Mouse (Mus musculus): Measurements from ENCODE around the gene Nsmce3. TPM values are rescaled to one million over a fixed set of nuclear protein-coding genes. Genes with fewer than 3 reads are reported as not detected.

Gene Nsmce3
- 6.4 and 6.9 TPM in 2 replicates for polyA plus RNA-seq (2015; fragmentation: Nextera tagmentation; extraction: Ambion mirVana)

DNA sequence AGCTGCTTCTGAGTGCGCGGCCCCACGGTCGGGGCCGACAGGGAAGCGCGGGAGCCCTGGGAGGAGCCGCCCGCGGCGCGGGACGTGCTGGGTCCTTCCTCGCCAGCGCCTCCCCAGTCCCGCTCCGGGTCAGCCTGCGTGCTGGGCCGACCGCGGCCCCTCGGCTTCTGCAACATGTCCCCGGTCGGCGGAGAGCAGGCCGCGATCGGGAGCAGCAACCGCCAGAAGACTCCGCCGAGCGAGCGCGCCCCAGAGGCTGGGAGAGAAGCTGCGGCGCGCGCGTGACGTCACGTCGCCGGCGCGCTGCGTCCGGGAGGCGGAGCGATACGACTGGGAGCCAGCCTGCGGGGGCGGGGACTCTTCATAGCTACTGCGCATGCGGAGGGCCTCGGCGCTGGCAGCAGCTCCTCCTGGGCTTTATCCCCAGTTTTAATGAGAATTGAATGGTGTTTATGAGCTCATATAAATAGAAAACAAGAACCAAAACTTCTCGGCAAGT is at the start of gene Nsmce3:
Gene Nsmce3, minus strand, starts transcription at position 255 of the 499 bp plus-strand sequence.
- Histone ChIP-seq H3K27me3 (replicated peaks; ENCODE audit: control insufficient read depth, insufficient read depth, low read length) (no peaks in the 10 kb centered on the region), H3K9ac (ENCODE audit: low read depth, low read length) (peak within 1 kb of the TSS; percentile 92), H3K36me3 (ENCODE audit: control insufficient read depth, insufficient read depth) (no peaks in the 10 kb centered on the region), H3K4me1 (replicated peaks; ENCODE audit: control insufficient read depth, insufficient read depth, low read length) (0 out of 2 replicates have a peak, but pooled peaks cover 3% of the 10 kb centered on the region), H3K27ac (ENCODE audit: low read depth, low read length) (peak within 1 kb of the TSS; percentile 96), H3K4me3 (ENCODE audit: low read depth, low read length) (peak within 1 kb of the TSS; percentile 92), H3K4me2 (replicated peaks; ENCODE audit: low read depth) (peak within 1 kb of the TSS; percentile 74), H3K9me3 (ENCODE audit: control insufficient read depth) (no peaks in the 10 kb centered on the region)
- peak; percentile 58 for TF ChIP-seq CTCF (IDR thresholded peaks at IDR 0.05; ENCODE audit: low read depth)
- under 1% methylated on average over 56 of the region's 57 CpGs for WGBS
- ATAC-seq: peak; percentile 98

DNA sequence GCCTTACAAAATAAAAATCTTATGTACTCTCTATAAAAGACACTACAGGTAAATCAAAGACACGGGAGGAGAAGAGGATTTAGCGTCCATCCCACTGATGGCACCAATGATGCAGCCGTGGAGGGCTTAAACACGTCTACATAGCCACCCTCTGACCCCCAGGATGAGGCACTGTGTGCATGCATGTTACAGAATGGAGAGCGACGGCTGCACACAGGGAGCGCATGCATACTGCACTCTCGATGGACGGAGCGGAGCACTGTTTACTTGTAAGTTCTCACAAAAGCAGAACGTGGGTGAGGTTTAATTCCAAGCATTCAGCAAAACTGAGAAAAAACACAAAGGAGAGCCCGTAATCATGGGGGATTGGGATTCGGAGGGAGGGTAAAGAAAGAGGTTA is 48.4 kb upstream of the Nsmce3 start:
- Histone ChIP-seq H3K4me2 (replicated peaks; ENCODE audit: low read depth) (no peak overlapping the region), H3K4me1 (replicated peaks; ENCODE audit: control insufficient read depth, insufficient read depth, low read length) (no peaks in the 10 kb centered on the region), H3K36me3 (ENCODE audit: control insufficient read depth, insufficient read depth) (no peaks in the 10 kb centered on the region), H3K9me3 (ENCODE audit: control insufficient read depth) (no peaks in the 10 kb centered on the region), H3K9ac (ENCODE audit: low read depth, low read length) (no peak overlapping the region), H3K27ac (ENCODE audit: low read depth, low read length) (no peak overlapping the region), H3K4me3 (ENCODE audit: low read depth, low read length) (no peak overlapping the region), H3K27me3 (replicated peaks; ENCODE audit: control insufficient read depth, insufficient read depth, low read length) (no peaks in the 10 kb centered on the region)
- no peak for ATAC-seq
- TF ChIP-seq CTCF (IDR thresholded peaks at IDR 0.05; ENCODE audit: low read depth): no peak
- 78% methylated on average over 13 of the region's 13 CpGs for WGBS

GRCm38 (mm10) chr7:64920735-64921134 is 47.9 kb upstream of the Nsmce3 start:
- no peak overlapping the region for H3K9ac ChIP-seq (ENCODE audit: low read depth, low read length)
- H3K27ac ChIP-seq (ENCODE audit: low read depth, low read length): no peak overlapping the region
- no peak overlapping the region for H3K4me3 ChIP-seq (ENCODE audit: low read depth, low read length)
- no peaks in the 10 kb centered on the region for H3K4me1 ChIP-seq (replicated peaks; ENCODE audit: control insufficient read depth, insufficient read depth, low read length)
- no peak for ATAC-seq
- no peak for TF ChIP-seq CTCF (IDR thresholded peaks at IDR 0.05; ENCODE audit: low read depth)
- H3K4me2 ChIP-seq (replicated peaks; ENCODE audit: low read depth): no peak overlapping the region
- H3K27me3 ChIP-seq (replicated peaks; ENCODE audit: control insufficient read depth, insufficient read depth, low read length): no peaks in the 10 kb centered on the region
- 87% methylated on average over 5 of the region's 5 CpGs for WGBS
- no peaks in the 10 kb centered on the region for H3K9me3 ChIP-seq (ENCODE audit: control insufficient read depth)
- no peaks in the 10 kb centered on the region for H3K36me3 ChIP-seq (ENCODE audit: control insufficient read depth, insufficient read depth)

GRCm38 (mm10) chr7:64916654-64917053 is 43.9 kb upstream of the Nsmce3 start:
- Histone ChIP-seq H3K27me3 (replicated peaks; ENCODE audit: control insufficient read depth, insufficient read depth, low read length) (no peaks in the 10 kb centered on the region), H3K27ac (ENCODE audit: low read depth, low read length) (no peak overlapping the region), H3K4me3 (ENCODE audit: low read depth, low read length) (no peak overlapping the region), H3K4me2 (replicated peaks; ENCODE audit: low read depth) (no peak overlapping the region), H3K4me1 (replicated peaks; ENCODE audit: control insufficient read depth, insufficient read depth, low read length) (no peaks in the 10 kb centered on the region), H3K36me3 (ENCODE audit: control insufficient read depth, insufficient read depth) (no peaks in the 10 kb centered on the region), H3K9ac (ENCODE audit: low read depth, low read length) (no peak overlapping the region), H3K9me3 (ENCODE audit: control insufficient read depth) (no peaks in the 10 kb centered on the region)
- WGBS: 34% methylated on average over 7 of the region's 7 CpGs
- no peak for ATAC-seq
- TF ChIP-seq CTCF (IDR thresholded peaks at IDR 0.05; ENCODE audit: low read depth): no peak

DNA sequence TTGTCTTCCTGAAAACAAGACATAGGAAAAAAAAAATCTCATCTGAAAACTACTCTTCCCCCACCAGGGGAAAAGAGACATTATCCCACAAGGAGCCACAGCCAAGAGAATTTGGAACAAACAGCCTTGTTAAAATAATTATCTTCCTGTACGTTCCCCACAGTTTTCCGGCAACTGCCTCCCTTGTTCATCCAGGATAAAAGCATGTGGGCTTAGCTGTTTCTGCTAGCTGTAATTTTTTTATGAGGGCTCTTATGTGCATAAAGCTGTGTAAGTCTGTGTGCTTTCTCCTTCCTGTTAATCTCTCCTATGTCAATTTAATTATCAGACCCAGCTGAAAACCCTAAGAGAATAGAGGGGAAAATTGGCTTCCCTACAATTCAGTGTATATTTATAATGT is 42.3 kb upstream of the Nsmce3 start:
- no peak for TF ChIP-seq CTCF (IDR thresholded peaks at IDR 0.05; ENCODE audit: low read depth)
- Histone ChIP-seq H3K27ac (ENCODE audit: low read depth, low read length) (no peak overlapping the region), H3K9me3 (ENCODE audit: control insufficient read depth) (no peaks in the 10 kb centered on the region), H3K4me3 (ENCODE audit: low read depth, low read length) (no peak overlapping the region), H3K4me1 (replicated peaks; ENCODE audit: control insufficient read depth, insufficient read depth, low read length) (no peaks in the 10 kb centered on the region), H3K27me3 (replicated peaks; ENCODE audit: control insufficient read depth, insufficient read depth, low read length) (no peaks in the 10 kb centered on the region), H3K9ac (ENCODE audit: low read depth, low read length) (no peak overlapping the region), H3K4me2 (replicated peaks; ENCODE audit: low read depth) (no peak overlapping the region), H3K36me3 (ENCODE audit: control insufficient read depth, insufficient read depth) (no peaks in the 10 kb centered on the region)
- ATAC-seq: no peak
- 50% methylated on average over 2 of the region's 2 CpGs for WGBS

- Histone ChIP-seq H3K27ac (ENCODE audit: low read depth, low read length) (no peak overlapping the region), H3K9ac (ENCODE audit: low read depth, low read length) (no peak overlapping the region), H3K27me3 (replicated peaks; ENCODE audit: control insufficient read depth, insufficient read depth, low read length) (no peaks in the 10 kb centered on the region), H3K4me1 (replicated peaks; ENCODE audit: control insufficient read depth, insufficient read depth, low read length) (no peaks in the 10 kb centered on the region), H3K9me3 (ENCODE audit: control insufficient read depth) (no peaks in the 10 kb centered on the region), H3K36me3 (ENCODE audit: control insufficient read depth, insufficient read depth) (no peaks in the 10 kb centered on the region), H3K4me2 (replicated peaks; ENCODE audit: low read depth) (no peak overlapping the region), H3K4me3 (ENCODE audit: low read depth, low read length) (no peak overlapping the region)
- 65% methylated on average over 2 of the region's 2 CpGs for WGBS
- no peak for TF ChIP-seq CTCF (IDR thresholded peaks at IDR 0.05; ENCODE audit: low read depth)
- ATAC-seq: no peak
These were observed 39.1 kb upstream of the Nsmce3 start for GRCm38 (mm10) chr7:64911945-64912344.

DNA sequence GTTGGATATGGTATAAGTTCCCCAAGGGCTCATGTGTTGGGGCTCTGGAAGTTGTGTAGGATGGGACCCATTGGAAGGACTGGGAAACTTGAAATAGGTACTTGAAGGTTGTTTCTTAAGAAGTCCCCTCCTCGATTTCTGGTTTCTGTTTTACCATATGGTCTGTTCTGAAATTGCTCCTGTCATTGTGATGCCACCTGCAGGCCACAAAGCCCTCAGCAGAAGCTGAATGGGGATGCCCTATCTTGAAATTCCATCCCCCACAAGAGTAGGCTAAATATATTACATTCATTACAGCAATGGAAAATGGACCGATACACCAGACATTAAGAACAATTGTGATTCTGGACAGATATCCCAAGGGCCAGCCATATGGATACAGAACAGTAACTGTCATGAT is 37.4 kb upstream of the Nsmce3 start:
- Histone ChIP-seq H3K4me3 (ENCODE audit: low read depth, low read length) (no peak overlapping the region), H3K9ac (ENCODE audit: low read depth, low read length) (no peak overlapping the region), H3K27ac (ENCODE audit: low read depth, low read length) (no peak overlapping the region), H3K4me1 (replicated peaks; ENCODE audit: control insufficient read depth, insufficient read depth, low read length) (no peaks in the 10 kb centered on the region), H3K9me3 (ENCODE audit: control insufficient read depth) (no peaks in the 10 kb centered on the region), H3K27me3 (replicated peaks; ENCODE audit: control insufficient read depth, insufficient read depth, low read length) (no peaks in the 10 kb centered on the region), H3K4me2 (replicated peaks; ENCODE audit: low read depth) (no peak overlapping the region), H3K36me3 (ENCODE audit: control insufficient read depth, insufficient read depth) (no peaks in the 10 kb centered on the region)
- 92% methylated on average over 2 of the region's 2 CpGs for WGBS
- no peak for TF ChIP-seq CTCF (IDR thresholded peaks at IDR 0.05; ENCODE audit: low read depth)
- no peak for ATAC-seq

Data from intestine, postnatal 0 days (tissue).